Mouse (Mus musculus) forebrain, embryonic 12.5 days (tissue): ENCODE results near the gene Thyn1. TPM values are rescaled to one million over a fixed set of nuclear protein-coding genes. Genes with fewer than 3 reads are reported as not detected.

ENCODE experiments used
- ATAC-seq: fragments of 200-750 bp; cut with Nextera tagmentation; 2 replicates; pipeline ENCODE4 v1.8.0; 2017; ENCODE audit warnings: moderate TSS enrichment; ENCODE audit not compliant: low FRiP score
- H3K27ac ChIP-seq: fragments of 300-500 bp; sonication (generic); 2 replicates; pipeline ENCODE4 v1.5.1; 2016; ENCODE audit warnings: mild to moderate bottlenecking
- H3K27me3 ChIP-seq: fragments of 300-500 bp; sonication (generic); 2 replicates; pipeline ENCODE4 v1.6.1; 2016; ENCODE audit warnings: mild to moderate bottlenecking
- H3K36me3 ChIP-seq: fragments of 300-500 bp; sonication (generic); replicated peaks from 2 replicates; pipeline ENCODE4 v1.6.1; 2016; ENCODE audit warnings: mild to moderate bottlenecking
- H3K4me1 ChIP-seq: fragments of 300-500 bp; sonication (generic); 2 replicates; pipeline ENCODE4 v1.6.1; 2016
- H3K4me2 ChIP-seq: fragments of 300-500 bp; sonication (generic); 2 replicates; pipeline ENCODE4 v1.6.1; 2016; ENCODE audit warnings: mild to moderate bottlenecking, moderate library complexity
- H3K4me3 ChIP-seq: fragments of 300-500 bp; sonication (generic); replicated peaks from 2 replicates; pipeline ENCODE4 v1.5.1; 2016; ENCODE audit warnings: mild to moderate bottlenecking
- H3K9ac ChIP-seq: fragments of 300-500 bp; sonication (generic); 2 replicates; pipeline ENCODE4 v1.6.1; 2016; ENCODE audit warnings: mild to moderate bottlenecking
- H3K9me3 ChIP-seq: fragments of 300-500 bp; sonication (generic); 2 replicates; pipeline ENCODE4 v1.6.1; 2016
- WGBS: fragments of 180-500 bp; shearing (Covaris S2); methylation state at CpG from one replicate; pipeline ENCODE4 v1.1.7; 2016; 5-methylcytosine and 5-hydroxymethylcytosine counted together
- polyA plus RNA-seq: library from polyadenylated mRNA; unstranded; fragments of >200 nt; fragmentation: Nextera tagmentation; extraction: Ambion mirVana; gene quantifications from 2 replicates; pipeline ENCODE4 v1.2.1, GENCODE M21; 2016

Thyn1 gene
- polyA plus RNA-seq, 1 experiment from 2014 or later: 147 TPM

DNA sequence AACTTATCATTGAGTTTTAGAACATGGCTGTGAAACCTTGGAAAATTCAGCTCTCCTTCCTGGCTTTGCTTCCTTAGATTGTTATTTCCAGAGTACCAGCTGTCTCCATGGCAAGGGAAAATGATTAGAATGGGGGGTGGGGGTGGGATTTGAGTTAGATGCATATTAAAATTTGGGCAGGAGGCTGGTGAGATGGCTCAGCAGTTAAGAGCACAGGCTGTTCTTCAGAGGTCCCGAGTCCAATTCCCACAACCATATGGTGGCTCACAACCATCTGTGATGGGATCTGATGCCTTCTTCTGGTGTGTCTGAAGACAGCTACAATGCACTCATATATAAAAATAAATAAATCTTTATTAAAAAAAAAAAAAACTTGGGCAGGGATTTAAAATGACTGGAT lies 6.4 kb downstream of the Thyn1 start:
- H3K4me2 ChIP-seq: no peak overlapping the region
- no peaks in the 10 kb centered on the region for H3K9me3 ChIP-seq
- 92% methylated on average over 1 of the region's 1 CpGs for WGBS
- no peak overlapping the region for H3K27ac ChIP-seq
- H3K4me1 ChIP-seq: peaks cover 6% of the 10 kb centered on the region
- no peak overlapping the region for H3K9ac ChIP-seq
- peaks cover 80% of the 10 kb centered on the region for H3K36me3 ChIP-seq
- H3K4me3 ChIP-seq: no peak overlapping the region
- ATAC-seq: no peak
- H3K27me3 ChIP-seq: no peaks in the 10 kb centered on the region

DNA sequence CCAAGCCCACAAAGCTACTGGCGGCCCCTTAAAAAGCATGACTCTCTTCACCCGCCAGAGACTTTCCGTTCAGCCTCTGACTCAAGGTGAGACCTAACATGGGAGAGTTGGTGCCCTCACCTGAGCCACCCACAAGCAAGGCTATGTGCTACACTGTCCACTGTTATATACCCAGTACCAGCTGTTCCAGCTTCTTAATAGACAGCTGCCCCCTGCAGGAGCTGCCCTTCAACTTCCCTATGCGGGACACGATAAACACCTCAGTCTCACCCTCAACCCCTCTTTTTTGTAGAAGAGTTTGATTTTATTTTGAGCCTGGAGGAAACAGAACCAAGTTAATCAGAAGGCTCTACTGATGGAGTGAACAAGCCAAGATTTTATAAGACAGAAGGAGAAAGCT lies 7.4 kb downstream of the Thyn1 start:
- Histone ChIP-seq H3K4me3 (no peak overlapping the region), H3K27ac (no peak overlapping the region), H3K9me3 (no peaks in the 10 kb centered on the region), H3K4me2 (no peak overlapping the region), H3K36me3 (peaks cover 89% of the 10 kb centered on the region), H3K4me1 (no peaks in the 10 kb centered on the region), H3K9ac (no peak overlapping the region), H3K27me3 (no peaks in the 10 kb centered on the region)
- WGBS: 95% methylated on average over 5 of the region's 5 CpGs
- ATAC-seq: no peak

DNA sequence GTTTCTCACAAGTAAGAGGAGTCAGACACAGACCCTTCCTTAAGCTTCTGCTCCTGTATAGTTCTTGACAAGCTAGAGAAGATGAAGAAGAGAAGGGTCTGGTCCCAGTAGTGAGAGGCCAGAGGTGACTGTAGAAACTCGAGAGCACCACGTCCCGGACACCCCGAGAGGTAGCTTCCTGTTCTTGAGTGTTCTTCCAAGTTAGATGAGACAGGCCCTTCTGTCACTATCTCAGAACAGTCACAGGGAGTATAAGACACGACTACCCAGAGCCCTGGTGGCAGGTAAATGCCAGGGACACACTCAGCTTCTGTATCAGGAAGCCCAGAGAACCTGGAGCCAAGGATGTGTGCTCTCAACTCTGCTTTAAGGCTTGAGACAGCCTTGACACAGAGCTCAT lies 9.7 kb downstream of the Thyn1 start:
- 85% methylated on average over 5 of the region's 5 CpGs for WGBS

DNA sequence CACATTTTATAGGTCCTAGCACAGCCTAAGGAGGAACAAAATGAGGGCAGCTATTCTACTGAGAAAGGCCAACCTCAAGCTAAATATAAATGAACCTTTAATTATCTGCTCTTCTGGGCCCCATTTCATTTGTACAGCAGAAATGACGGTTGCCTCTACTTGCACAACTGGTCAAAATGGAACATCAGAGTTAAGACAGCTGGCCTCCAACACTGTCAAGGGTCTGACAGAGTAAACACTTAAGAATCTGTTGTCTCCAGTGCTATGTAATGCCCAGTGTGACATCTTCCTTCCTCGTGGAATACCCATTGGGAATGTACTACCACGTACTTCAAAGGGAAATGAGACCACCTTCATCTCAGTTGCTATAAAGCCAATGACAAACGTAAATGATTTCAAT lies 12.1 kb downstream of the Thyn1 start:
- H3K36me3 ChIP-seq: peaks cover 95% of the 10 kb centered on the region
- no peak overlapping the region for H3K27ac ChIP-seq
- no peaks in the 10 kb centered on the region for H3K27me3 ChIP-seq
- no peaks in the 10 kb centered on the region for H3K9me3 ChIP-seq
- H3K4me2 ChIP-seq: no peak overlapping the region
- H3K9ac ChIP-seq: no peak overlapping the region
- WGBS: 94% methylated on average over 4 of the region's 4 CpGs
- no peak for ATAC-seq
- no peaks in the 10 kb centered on the region for H3K4me1 ChIP-seq
- no peak overlapping the region for H3K4me3 ChIP-seq

More for the DNA sequence above, 9.7 kb downstream of the Thyn1 start:
- no peak overlapping the region for H3K27ac ChIP-seq
- no peak overlapping the region for H3K4me2 ChIP-seq
- peaks cover 97% of the 10 kb centered on the region for H3K36me3 ChIP-seq
- no peak overlapping the region for H3K4me3 ChIP-seq
- no peak overlapping the region for H3K9ac ChIP-seq
- ATAC-seq: no peak
- H3K4me1 ChIP-seq: no peaks in the 10 kb centered on the region
- no peaks in the 10 kb centered on the region for H3K9me3 ChIP-seq
- no peaks in the 10 kb centered on the region for H3K27me3 ChIP-seq

DNA sequence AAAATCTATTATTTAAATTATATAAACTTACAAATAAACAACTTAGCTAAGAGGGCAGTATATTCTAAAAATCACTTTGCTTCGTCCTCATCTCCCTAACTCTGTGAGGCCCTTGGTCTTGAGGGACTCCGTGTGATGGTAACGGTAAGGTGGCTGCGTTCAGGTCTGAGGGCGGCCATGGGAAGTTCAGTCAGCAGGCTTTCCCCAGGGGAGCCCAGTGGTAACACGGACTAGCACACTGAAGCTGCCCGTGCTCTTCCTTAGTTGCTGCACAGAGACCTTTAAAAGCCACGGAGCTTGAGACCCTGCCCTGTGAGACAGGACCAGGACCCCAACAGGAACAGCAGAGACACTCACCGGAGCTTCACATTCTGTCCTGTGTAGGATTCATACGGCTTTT lies 19.5 kb downstream of the Thyn1 start:
- H3K27ac ChIP-seq: no peak overlapping the region
- no peaks in the 10 kb centered on the region for H3K9me3 ChIP-seq
- no peak overlapping the region for H3K4me2 ChIP-seq
- no peak for ATAC-seq
- WGBS: 94% methylated on average over 10 of the region's 10 CpGs
- no peak overlapping the region for H3K4me3 ChIP-seq
- H3K27me3 ChIP-seq: no peaks in the 10 kb centered on the region
- H3K4me1 ChIP-seq: no peaks in the 10 kb centered on the region
- peaks cover 56% of the 10 kb centered on the region for H3K36me3 ChIP-seq
- no peak overlapping the region for H3K9ac ChIP-seq

DNA sequence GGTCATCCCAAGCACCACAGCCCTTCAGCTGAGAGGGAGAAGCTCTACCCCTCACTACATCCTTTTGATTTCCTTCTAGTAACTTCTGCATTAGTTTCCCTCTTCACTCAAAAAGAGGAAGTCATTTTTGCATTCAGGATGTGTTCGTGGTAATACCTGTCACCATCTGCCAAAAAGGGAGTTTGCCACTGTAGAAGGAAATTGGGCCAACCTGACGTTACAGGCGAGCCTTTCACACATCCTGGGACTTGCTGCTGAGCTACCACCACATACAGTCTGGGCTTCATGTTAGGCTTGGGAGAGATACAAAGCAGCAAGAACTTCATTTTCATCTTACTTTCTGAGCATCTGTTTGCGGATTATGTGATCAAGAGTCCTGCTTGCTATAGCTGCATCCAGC lies 24.2 kb downstream of the Thyn1 start:
- Histone ChIP-seq H3K4me2 (no peak overlapping the region), H3K27me3 (no peaks in the 10 kb centered on the region), H3K27ac (no peak overlapping the region), H3K4me1 (peaks cover 26% of the 10 kb centered on the region), H3K4me3 (no peak overlapping the region), H3K9me3 (no peaks in the 10 kb centered on the region), H3K36me3 (peaks cover 14% of the 10 kb centered on the region), H3K9ac (no peak overlapping the region)
- ATAC-seq: no peak
- WGBS: 92% methylated on average over 4 of the region's 4 CpGs

DNA sequence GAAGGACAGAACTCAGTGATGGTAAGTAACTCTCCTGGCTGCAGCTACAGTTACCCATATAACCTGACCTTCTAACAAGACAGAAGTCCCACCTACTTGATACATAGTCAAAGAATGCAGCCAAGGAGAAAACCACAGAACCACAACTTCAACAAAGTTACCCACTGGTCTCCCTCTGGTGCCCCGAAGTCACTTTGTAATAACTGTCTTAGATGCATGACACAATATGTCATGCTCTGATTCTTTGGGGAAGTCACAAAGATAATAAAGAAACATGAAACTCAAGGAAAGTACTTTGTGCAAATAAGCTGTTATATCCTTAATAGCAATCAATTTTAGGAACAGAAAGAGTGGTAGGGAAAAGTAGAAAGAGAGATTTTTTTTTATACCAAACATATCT lies 27.2 kb downstream of the Thyn1 start:
- no peak for ATAC-seq
- no peak overlapping the region for H3K9ac ChIP-seq
- no peak overlapping the region for H3K4me3 ChIP-seq
- no peaks in the 10 kb centered on the region for H3K9me3 ChIP-seq
- 93% methylated on average over 1 of the region's 1 CpGs for WGBS
- no peak overlapping the region; the same call in 1 of the 2 replicates for H3K4me2 ChIP-seq
- H3K36me3 ChIP-seq: 0 out of 2 replicates have a peak, but pooled peaks cover 3% of the 10 kb centered on the region
- no peak overlapping the region for H3K27ac ChIP-seq
- peaks cover 37% of the 10 kb centered on the region for H3K4me1 ChIP-seq
- H3K27me3 ChIP-seq: no peaks in the 10 kb centered on the region

DNA sequence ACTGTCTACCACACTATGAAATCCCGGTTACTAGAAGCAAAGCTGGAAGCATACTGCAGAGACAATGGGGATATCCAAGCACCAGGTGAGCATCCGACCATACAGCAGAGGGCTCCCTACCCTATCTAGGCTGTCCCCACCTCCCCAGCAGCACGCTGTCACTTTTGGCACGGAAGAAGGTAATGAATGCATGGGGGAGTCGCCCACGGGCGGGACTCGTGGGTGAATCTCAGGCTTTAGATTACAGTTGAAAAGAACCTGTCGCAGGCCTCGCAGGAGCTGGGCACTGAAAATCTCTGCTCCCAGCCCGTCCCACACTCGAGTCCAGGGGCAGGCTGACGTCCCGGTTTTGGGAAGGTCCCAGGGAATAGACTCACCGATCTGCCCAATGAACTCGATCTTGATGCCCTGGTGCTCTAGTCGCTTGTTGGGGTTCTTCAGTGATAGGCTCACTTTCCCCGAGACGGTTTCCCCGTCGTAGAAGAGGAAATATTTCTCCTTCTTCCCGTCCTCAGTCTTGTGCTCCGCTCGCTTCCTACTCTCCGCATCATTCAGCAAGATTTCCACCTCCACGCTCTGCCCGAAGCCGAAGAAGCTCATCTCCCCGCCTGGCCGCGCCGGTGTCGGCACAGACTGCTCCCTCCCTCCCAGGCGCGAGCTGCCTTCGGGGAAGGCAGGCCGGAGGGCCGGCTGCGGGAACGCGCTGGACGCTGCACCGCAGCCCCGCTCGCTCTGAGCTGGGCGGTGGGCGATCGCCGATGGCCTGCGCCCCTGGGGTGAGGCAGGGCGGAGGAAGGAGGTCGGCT lies 29.7 kb downstream of the Thyn1 start:
- Histone ChIP-seq H3K9me3 (no peaks in the 10 kb centered on the region), H3K27ac (peak overlapping the region; percentile 94), H3K4me1 (peaks cover 46% of the 10 kb centered on the region), H3K27me3 (no peaks in the 10 kb centered on the region), H3K4me3 (peak overlapping the region; percentile 82), H3K36me3 (no peaks in the 10 kb centered on the region), H3K4me2 (peak overlapping the region; percentile 92), H3K9ac (peak overlapping the region; percentile 96)
- peak; percentile 47; the same call in 1 of the 2 replicates for ATAC-seq
- WGBS: under 1% methylated on average over 52 of the region's 52 CpGs

DNA sequence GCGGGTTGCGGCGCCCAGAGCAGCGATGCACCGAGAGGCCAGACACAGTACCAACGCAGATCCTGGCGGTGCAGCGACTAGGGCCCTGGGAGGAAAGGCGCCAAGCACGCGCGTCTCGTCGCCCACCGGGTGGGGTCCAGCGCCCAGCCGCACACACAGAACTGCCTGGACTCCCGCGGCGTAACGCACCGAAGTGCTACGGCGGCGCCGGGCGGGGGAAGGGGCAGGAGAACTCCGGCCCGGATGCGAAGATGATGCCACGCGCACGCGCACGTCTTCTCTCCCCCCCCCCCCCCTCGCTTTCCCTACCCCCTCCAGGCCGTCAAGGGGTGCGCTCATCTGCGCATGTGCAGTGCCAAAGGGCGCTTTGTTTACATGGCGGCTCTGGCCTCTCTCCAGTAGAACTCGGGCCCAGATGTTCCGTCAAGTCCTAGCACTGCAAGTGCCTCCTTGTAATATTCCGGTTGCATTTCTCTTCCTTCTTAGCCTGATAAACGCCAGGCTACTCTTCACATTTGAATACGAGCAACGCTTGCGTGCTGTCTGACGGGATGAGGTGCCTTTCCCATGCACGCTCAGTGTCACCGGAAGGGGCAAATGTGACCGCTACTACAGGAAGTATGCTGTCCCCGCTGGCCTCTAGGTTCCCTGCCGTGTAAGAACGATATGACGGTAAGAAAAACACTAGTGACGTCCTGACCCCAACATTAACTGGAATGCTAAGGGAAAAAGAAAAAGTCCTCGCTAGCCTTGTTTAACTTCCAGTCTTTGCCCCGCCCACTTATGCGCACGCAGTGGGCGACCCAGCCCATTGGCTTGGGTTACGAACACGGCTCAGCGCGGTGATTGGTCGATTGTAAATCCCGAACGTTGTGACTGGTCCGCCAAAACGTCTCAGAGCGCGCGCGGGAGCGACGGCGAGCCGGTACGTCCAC lies 30.6 kb downstream of the Thyn1 start, which contains the start of the genes Vps26b and Ncapd3:
Gene Vps26b (minus strand): TSS at position 238 of the 935 bp plus-strand sequence.
Gene Ncapd3 (plus strand): TSS at position 348 of the 935 bp plus-strand sequence.
- Histone ChIP-seq H3K27ac (peak within 1 kb of the TSS; percentile 94), H3K9ac (peak within 1 kb of the TSS; percentile 96), H3K4me2 (peak within 1 kb of the TSS; percentile 92), H3K27me3 (no peaks in the 10 kb centered on the region), H3K4me3 (peak within 1 kb of the TSS; percentile 82), H3K36me3 (no peaks in the 10 kb centered on the region), H3K9me3 (no peaks in the 10 kb centered on the region), H3K4me1 (peaks cover 46% of the 10 kb centered on the region)
- under 1% methylated on average over 62 of the region's 80 CpGs for WGBS
- ATAC-seq: peak; percentile 96

DNA sequence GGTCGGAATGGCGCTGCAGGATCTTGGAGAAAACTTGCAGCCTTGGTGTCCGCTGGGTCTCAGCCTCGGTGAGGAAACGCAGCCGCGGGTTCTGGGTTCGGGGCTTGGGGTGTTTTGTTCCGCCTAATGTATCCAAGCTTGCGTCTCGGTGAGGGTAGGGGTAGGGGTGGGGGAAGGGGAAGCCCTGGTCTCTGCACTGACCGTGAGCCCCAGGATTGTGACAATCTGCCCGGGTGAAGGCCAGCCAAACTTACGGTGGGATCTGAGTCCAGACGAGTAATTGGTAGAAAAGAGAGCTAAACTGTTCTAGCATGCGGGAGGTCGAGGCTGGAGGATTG lies 31.2 kb downstream of the Thyn1 start:
- H3K4me3 ChIP-seq: peak overlapping the region; percentile 82
- H3K27me3 ChIP-seq: no peaks in the 10 kb centered on the region
- H3K4me2 ChIP-seq: peak overlapping the region; percentile 92
- ATAC-seq: no peak
- H3K9me3 ChIP-seq: no peaks in the 10 kb centered on the region
- no peaks in the 10 kb centered on the region for H3K36me3 ChIP-seq
- peak overlapping the region; percentile 76 for H3K9ac ChIP-seq
- peaks cover 46% of the 10 kb centered on the region for H3K4me1 ChIP-seq
- under 1% methylated on average over 17 of the region's 17 CpGs for WGBS
- 0 out of 2 replicates have a peak overlapping the region, but pooled peaks have one; percentile 36 for H3K27ac ChIP-seq

DNA sequence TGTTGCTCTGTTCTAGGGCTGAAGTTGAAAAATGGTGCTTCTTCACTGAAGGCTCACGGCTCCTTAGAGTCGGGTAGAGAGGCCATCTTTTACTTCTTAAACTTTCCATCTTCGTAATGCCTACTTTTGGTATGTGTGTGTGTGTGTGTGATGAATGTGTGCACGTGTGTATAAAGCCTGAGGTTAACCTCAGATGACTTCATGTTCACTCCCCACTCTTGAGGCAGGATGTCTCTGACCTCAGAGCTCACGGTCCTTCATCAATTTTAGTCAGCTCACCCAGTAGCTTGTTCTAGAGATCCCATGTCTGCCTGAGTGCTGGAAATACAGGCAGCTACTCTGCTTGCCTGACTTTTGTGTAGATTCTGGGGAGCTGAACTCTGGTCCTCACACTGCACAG lies 44.4 kb downstream of the Thyn1 start:
- Histone ChIP-seq H3K36me3 (peaks cover 94% of the 10 kb centered on the region), H3K4me3 (no peak overlapping the region), H3K9ac (no peak overlapping the region), H3K27ac (no peak overlapping the region), H3K9me3 (no peaks in the 10 kb centered on the region), H3K27me3 (no peaks in the 10 kb centered on the region), H3K4me2 (no peak overlapping the region), H3K4me1 (no peaks in the 10 kb centered on the region)
- 92% methylated on average over 5 of the region's 5 CpGs for WGBS
- ATAC-seq: no peak

DNA sequence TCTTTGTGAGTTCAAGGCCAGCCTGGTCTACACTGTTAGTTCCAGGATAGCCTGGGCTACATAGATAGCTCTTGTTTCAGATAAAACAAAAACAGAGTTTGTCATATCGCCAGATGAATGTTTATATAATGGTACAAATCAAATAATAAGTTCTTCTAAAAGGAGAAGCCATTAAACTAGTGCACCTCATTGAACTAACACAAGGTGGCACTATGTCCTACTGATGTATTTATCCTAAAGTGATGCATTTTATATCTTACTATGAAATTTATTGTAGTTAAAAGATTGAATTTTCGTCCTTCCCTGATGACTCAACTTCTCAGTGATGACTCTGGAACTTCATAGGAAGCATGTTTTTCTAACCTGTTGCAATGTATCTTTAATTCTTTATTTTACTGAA lies 50.0 kb downstream of the Thyn1 start:
- no peak for ATAC-seq
- H3K36me3 ChIP-seq: peaks cover 89% of the 10 kb centered on the region
- no peaks in the 10 kb centered on the region for H3K4me1 ChIP-seq
- H3K9ac ChIP-seq: no peak overlapping the region
- no peaks in the 10 kb centered on the region for H3K27me3 ChIP-seq
- 90% methylated on average over 2 of the region's 2 CpGs for WGBS
- H3K4me2 ChIP-seq: no peak overlapping the region
- no peak overlapping the region for H3K27ac ChIP-seq
- H3K9me3 ChIP-seq: no peaks in the 10 kb centered on the region
- no peak overlapping the region for H3K4me3 ChIP-seq
